17 mouse cellular contexts compared by ENCODE assay signal in genomic region chr13:13966172-13966571, GRCm38 (mm10). TPM values are rescaled to one million over a fixed set of nuclear protein-coding genes. Genes with fewer than 3 reads are reported as not detected.
DNase-seq lines count a peak whose midpoint lies in the region; ATAC-seq lines count a peak whose summit lies in the region.
"Had no signal": no experiment of that assay in that cellular context is flagged by ENCODE, and none has a peak within 500 bp of the region (broad histone marks: within the 10 kb centered on the region; RNA-seq: fewer than 3 reads in every experiment).

No protein-coding gene starts in this region.

- no peak overlapping the region for H3K4me3 ChIP-seq in liver, embryonic 12.5 days
- H3K4me3 ChIP-seq in liver, embryonic 11.5 days (ENCODE audit: low read depth, low read length): no peak overlapping the region
- no peak overlapping the region for H3K4me3 ChIP-seq in liver, embryonic 16.5 days (ENCODE audit: low read depth, low read length)
- H3K4me3 ChIP-seq: embryonic facial prominence, embryonic 13.5 days; forebrain, embryonic 13.5 days; heart, embryonic 13.5 days; hindbrain, embryonic 15.5 days had no signal

- H3K36me3 ChIP-seq in liver, embryonic 12.5 days: peaks cover 48% of the 10 kb centered on the region
- no peaks in the 10 kb centered on the region; the same call in 1 of the 2 replicates for H3K36me3 ChIP-seq in liver, embryonic 11.5 days (ENCODE audit: control insufficient read depth, insufficient read depth, low read length)
- peaks cover 9% of the 10 kb centered on the region for H3K36me3 ChIP-seq in liver, embryonic 16.5 days (ENCODE audit: control insufficient read depth, insufficient read depth)

- no peak for DNase-seq in liver, embryonic 11.5 days (ENCODE audit: low spot score)
- DNase-seq in c-Kit-positive CD71-positive TER-119-negative erythroid progenitor cells, embryonic 14.5 days (ENCODE audit: low read depth): peak; percentile 22
- no peak for DNase-seq in lung, postnatal 36 days
- no peak for DNase-seq in kidney, adult 9 months
- DNase-seq: adrenal gland, postnatal 10 days; cerebellum, adult 18-20 months; cerebellum, adult 9-11 months; cerebellum, postnatal 36 days; heart, postnatal 36 days had no signal

- no peaks in the 10 kb centered on the region for H3K27me3 ChIP-seq in liver, embryonic 12.5 days (replicated peaks)
- H3K27me3 ChIP-seq in liver, embryonic 11.5 days (replicated peaks; ENCODE audit: control insufficient read depth, insufficient read depth, low read length): no peaks in the 10 kb centered on the region
- H3K27me3 ChIP-seq in liver, embryonic 16.5 days (ENCODE audit: control insufficient read depth, insufficient read depth, low read depth, low read length): no peaks in the 10 kb centered on the region
- H3K27me3 ChIP-seq: CH12.LX; embryonic facial prominence, embryonic 13.5 days; forebrain, embryonic 13.5 days; heart, embryonic 13.5 days; hindbrain, embryonic 15.5 days had no signal

- peaks cover 55% of the 10 kb centered on the region for H3K4me1 ChIP-seq in liver, embryonic 12.5 days
- peaks cover 16% of the 10 kb centered on the region for H3K4me1 ChIP-seq in liver, embryonic 11.5 days (replicated peaks; ENCODE audit: control insufficient read depth, insufficient read depth, low read length)
- H3K4me1 ChIP-seq in liver, embryonic 16.5 days (ENCODE audit: control insufficient read depth, low read depth, low read length): peaks cover 27% of the 10 kb centered on the region
- H3K4me1 ChIP-seq: embryonic facial prominence, embryonic 13.5 days; forebrain, embryonic 13.5 days; hindbrain, embryonic 15.5 days had no signal

- 21% methylated on average over 4 of the region's 4 CpGs for WGBS in liver, embryonic 12.5 days (ENCODE audit: insufficient replicate concordance)
- WGBS in liver, embryonic 11.5 days: 42% methylated on average over 4 of the region's 4 CpGs
- WGBS in liver, embryonic 16.5 days (ENCODE audit: insufficient replicate concordance): 19% methylated on average over 4 of the region's 4 CpGs

- no peak overlapping the region for H3K9ac ChIP-seq in liver, embryonic 12.5 days
- no peak overlapping the region for H3K9ac ChIP-seq in liver, embryonic 11.5 days (ENCODE audit: low read depth, low read length)
- H3K9ac ChIP-seq in liver, embryonic 16.5 days (ENCODE audit: low read depth, low read length): no peak overlapping the region
- H3K9ac ChIP-seq: embryonic facial prominence, embryonic 13.5 days; forebrain, embryonic 13.5 days; heart, embryonic 13.5 days; hindbrain, embryonic 15.5 days had no signal

- 0 out of 2 replicates have a peak overlapping the region, but pooled peaks have one; percentile 18 for H3K4me2 ChIP-seq in liver, embryonic 12.5 days
- H3K4me2 ChIP-seq in liver, embryonic 11.5 days: no peak overlapping the region
- no peak overlapping the region for H3K4me2 ChIP-seq in liver, embryonic 16.5 days (ENCODE audit: low read depth, low read length)
- H3K4me2 ChIP-seq: embryonic facial prominence, embryonic 13.5 days; forebrain, embryonic 13.5 days; heart, embryonic 13.5 days; hindbrain, embryonic 15.5 days had no signal

- no peak for ATAC-seq in liver, embryonic 12.5 days
- ATAC-seq in liver, embryonic 11.5 days (replicated peaks; ENCODE audit: low FRiP score): no peak
- ATAC-seq in liver, embryonic 16.5 days (ENCODE audit: low read depth): 0 out of 2 replicates have a peak, but pooled peaks have one; percentile 22
- no peak for ATAC-seq in frontal cortex, adult (ENCODE audit: low TSS enrichment)
- ATAC-seq: forebrain, embryonic 13.5 days had no signal

- H3K9me3 ChIP-seq in liver, embryonic 12.5 days (replicated peaks): no peaks in the 10 kb centered on the region
- no peaks in the 10 kb centered on the region for H3K9me3 ChIP-seq in liver, embryonic 11.5 days (ENCODE audit: control insufficient read depth, low read length)
- no peaks in the 10 kb centered on the region for H3K9me3 ChIP-seq in liver, embryonic 16.5 days (replicated peaks; ENCODE audit: control insufficient read depth, low read length)
- H3K9me3 ChIP-seq: embryonic facial prominence, embryonic 13.5 days; forebrain, embryonic 13.5 days; heart, embryonic 13.5 days; hindbrain, embryonic 15.5 days had no signal

- H3K27ac ChIP-seq in liver, embryonic 12.5 days: peak overlapping the region; percentile 57
- H3K27ac ChIP-seq in liver, embryonic 11.5 days (ENCODE audit: low read depth, low read length): no peak overlapping the region
- peak overlapping the region; percentile 49; the same call in 1 of the 2 replicates for H3K27ac ChIP-seq in liver, embryonic 16.5 days (ENCODE audit: low read length)
- H3K27ac ChIP-seq: embryonic facial prominence, embryonic 13.5 days; forebrain, embryonic 13.5 days; heart, embryonic 13.5 days; hindbrain, embryonic 15.5 days had no signal

RNA-seq across cellular contexts. Expression of gene B3galnt2, which starts 11.9 kb away (rescaled TPM):
- polyA plus RNA-seq in liver, embryonic 12.5 days (2016; fragmentation: Nextera tagmentation; extraction: Ambion mirVana): 44.6 and 44.9 TPM in 2 replicates
- 62.7 and 66.8 TPM in 2 replicates for polyA plus RNA-seq in liver, embryonic 11.5 days (2014; fragmentation: Nextera tagmentation; extraction: Ambion mirVana)
- polyA plus RNA-seq in liver, embryonic 16.5 days (2015; fragmentation: Nextera tagmentation; extraction: Ambion mirVana): 23.2 and 25.7 TPM in 2 replicates
